Mouse (Mus musculus) liver, postnatal 0 days (tissue): ENCODE data around the gene Stk10.

ENCODE experiments used
- CTCF ChIP-seq: sonication (generic); IDR thresholded peaks from 2 replicates; pipeline ENCODE4 v1.5.1; 2016; ENCODE audit warnings: antibody characterized with exemption, low read depth
- EP300 ChIP-seq: IDR thresholded peaks from 2 replicates; pipeline ENCODE4 v1.6.1; 2016; ENCODE audit warnings: antibody characterized with exemption, low read depth, mild to moderate bottlenecking

- TF ChIP-seq CTCF (peak; percentile 31), EP300 (no peak)
Observed at GRCm38 (mm10) chr11:32594122-32594521, 61.0 kb downstream of the Stk10 start.
